17 mouse cellular contexts compared by ENCODE assay signal in genomic region chr2:31554619-31555018, GRCm38 (mm10). TPM values are rescaled to one million over a fixed set of nuclear protein-coding genes. Genes with fewer than 3 reads are reported as not detected.
DNase-seq lines count a peak whose midpoint lies in the region; ATAC-seq and TF ChIP-seq lines count a peak whose summit lies in the region.
"Had no signal": no experiment of that assay in that cellular context is flagged by ENCODE, and none has a peak within 500 bp of the region (broad histone marks: within the 10 kb centered on the region; RNA-seq: fewer than 3 reads in every experiment).

No protein-coding gene starts in this region.

- TF ChIP-seq POLR2A in lung, adult 2 months (IDR thresholded peaks at IDR 0.05; ENCODE audit: borderline replicate concordance, extremely low read depth, low read depth, low read length), result no peak
- no peak for TF ChIP-seq POLR2A in ES-Bruce4 (IDR thresholded peaks at IDR 0.05; ENCODE audit: insufficient read depth, low read length)
- TF ChIP-seq POLR2A in cortical plate, adult 2 months (IDR thresholded peaks at IDR 0.05; ENCODE audit: extremely low read depth, insufficient read depth, low read length), result no peak

- TF ChIP-seq EP300 in ES-Bruce4 (IDR thresholded peaks at IDR 0.05; ENCODE audit: insufficient read depth, low read depth, low read length), result no peak

- intact Hi-C loops in gastrocnemius, adult 2 months (cut with DNase I), result no loop called here
- intact Hi-C loops in heart, postnatal 36 days (cut with DNase I), result no loop called here

- no peak for DNase-seq in gastrocnemius, adult 2 months
- DNase-seq in gastrocnemius, adult 8-10 months (ENCODE audit: low spot score in 2 of 2), result no peak
- DNase-seq in lung, adult 2 months, result no peak
- DNase-seq in lung, postnatal 36 days, result no peak
- DNase-seq in heart, postnatal 36 days, result no peak
- DNase-seq: adrenal gland, adult 8-10 months; cerebellum, adult 2 months; thymus, postnatal 14 days had no signal

- H3K4me1 ChIP-seq in lung, adult 2 months (ENCODE audit: control insufficient read depth, insufficient read depth, low read length), result no peaks in the 10 kb centered on the region
- no peaks in the 10 kb centered on the region for H3K4me1 ChIP-seq in ES-Bruce4 (ENCODE audit: control insufficient read depth, insufficient read depth, low read length)
- no peaks in the 10 kb centered on the region for H3K4me1 ChIP-seq in cortical plate, adult 2 months (ENCODE audit: control insufficient read depth, insufficient read depth, low read length)
- H3K4me1 ChIP-seq: forebrain, embryonic 15.5 days; limb, embryonic 10.5 days; midbrain, embryonic 15.5 days had no signal

- 90% methylated on average over 5 of the region's 5 CpGs for WGBS in lung, adult 2 months

- H3K9ac ChIP-seq in ES-Bruce4 (ENCODE audit: low read depth, poor library complexity, severe bottlenecking), result no peak overlapping the region
- H3K9ac ChIP-seq: forebrain, embryonic 15.5 days; midbrain, embryonic 15.5 days had no signal

- H3K36me3 ChIP-seq in ES-Bruce4 (ENCODE audit: control insufficient read depth, insufficient read depth, low read length, poor library complexity, severe bottlenecking), result no peaks in the 10 kb centered on the region
- H3K36me3 ChIP-seq: forebrain, embryonic 15.5 days; G1E; hindbrain, embryonic 10.5 days; limb, embryonic 10.5 days; midbrain, embryonic 15.5 days had no signal

- ATAC-seq in cerebellum, adult (ENCODE audit: insufficient number of reproducible peaks, low FRiP score, low TSS enrichment), result no peak
- ATAC-seq: forebrain, embryonic 15.5 days; inflammation-experienced regulatory T-cells, adult 6 months; midbrain, embryonic 15.5 days had no signal

- H3K27me3 ChIP-seq in ES-Bruce4 (ENCODE audit: control insufficient read depth, insufficient read depth, low read length, poor library complexity, severe bottlenecking), result no peaks in the 10 kb centered on the region
- H3K27me3 ChIP-seq: forebrain, embryonic 15.5 days; midbrain, embryonic 15.5 days had no signal

- no peaks in the 10 kb centered on the region for H3K9me3 ChIP-seq in ES-Bruce4 (replicated peaks; ENCODE audit: control insufficient read depth, insufficient read depth, low read length, poor library complexity, severe bottlenecking)
- H3K9me3 ChIP-seq: forebrain, embryonic 15.5 days; G1E; limb, embryonic 10.5 days; midbrain, embryonic 15.5 days had no signal

- peak; percentile 41 for TF ChIP-seq CTCF in gastrocnemius, adult 2 months (IDR thresholded peaks at IDR 0.05)
- peak; percentile 35 for TF ChIP-seq CTCF in lung, adult 2 months (IDR thresholded peaks at IDR 0.05; ENCODE audit: insufficient read depth, low read length)
- peak; percentile 72 for TF ChIP-seq CTCF in ES-Bruce4 (IDR thresholded peaks at IDR 0.05; ENCODE audit: low read depth, low read length)
- 0 out of 2 replicates have a peak, but pooled peaks have one; percentile 8 for TF ChIP-seq CTCF in cortical plate, adult 2 months (IDR thresholded peaks at IDR 0.05; ENCODE audit: extremely low read depth, insufficient read depth, low read length)

- H3K27ac ChIP-seq in gastrocnemius, adult 2 months, result no peak overlapping the region
- no peak overlapping the region for H3K27ac ChIP-seq in ES-Bruce4 (ENCODE audit: insufficient read depth, low read length)
- H3K27ac ChIP-seq in cortical plate, adult 2 months (ENCODE audit: insufficient read depth, low read length), result no peak overlapping the region
- H3K27ac ChIP-seq: forebrain, embryonic 15.5 days; hindbrain, embryonic 10.5 days; limb, embryonic 10.5 days; midbrain, embryonic 15.5 days had no signal

- H3K4me3 ChIP-seq in gastrocnemius, adult 2 months, result no peak overlapping the region
- H3K4me3 ChIP-seq in lung, adult 2 months (replicated peaks; ENCODE audit: extremely low read depth, low read depth, low read length), result no peak overlapping the region
- no peak overlapping the region for H3K4me3 ChIP-seq in ES-Bruce4 (ENCODE audit: low read depth, low read length)
- H3K4me3 ChIP-seq in cortical plate, adult 2 months (ENCODE audit: insufficient read depth, low read length), result no peak overlapping the region
- H3K4me3 ChIP-seq: forebrain, embryonic 15.5 days; hindbrain, embryonic 10.5 days; limb, embryonic 10.5 days; midbrain, embryonic 15.5 days had no signal

RNA-seq across cellular contexts. Expression of gene Fubp3, which starts 17.8 kb away (rescaled TPM):
- 1 to 10 TPM; 7.8 to 9.3 TPM for total RNA-seq in gastrocnemius, adult 2 months (2021)
- 10 to 100 TPM in 2 of 4 experiments, 1 to 10 TPM in 2; 7.3 to 12.1 (median 9.4) TPM for total RNA-seq in gastrocnemius, adult 8-10 months (2022)
- 46.4 and 48.9 TPM in 2 replicates for polyA plus RNA-seq in lung, adult 2 months (2012; rRNA removed)
- polyA plus RNA-seq in ES-Bruce4 (2011; ENCODE audit: insufficient read depth, insufficient read length, low read depth, missing spikeins), result 83.7 and 87.6 TPM in 2 replicates
- 35.1 and 39.2 TPM in 2 replicates for polyA plus RNA-seq in cortical plate, adult 2 months (2012; rRNA removed)
- 10 to 100 TPM; 13.1 to 13.7 TPM for total RNA-seq in heart, postnatal 36 days (2021)

Comparison
In these comparisons a context has a peak if more than half of its experiments do, and no peak if none do; other contexts are left out.
1. CTCF ChIP-seq: peak in every context shown above with its lines; median percentile 72 in ES-Bruce4; 41 in gastrocnemius, adult 2 months; 35 in lung, adult 2 months; 8 in cortical plate, adult 2 months.